Mouse (Mus musculus) thymus, adult 2 months (tissue): ENCODE data around the gene Thra. TPM values are rescaled to one million over a fixed set of nuclear protein-coding genes. Genes with fewer than 3 reads are reported as not detected.

Experiments
- DNase-seq: peaks from one replicate; pipeline ENCODE4 v3.0.0; 2021
- H3K27ac ChIP-seq: fragments of 200-500 bp; 2 replicates; pipeline ENCODE4 v1.5.1; 2012; ENCODE audit warnings: low read length, control low read depth; ENCODE audit not compliant: control insufficient read depth, insufficient read depth
- H3K27me3 ChIP-seq: fragments of 200-500 bp; 2 replicates; pipeline ENCODE4 v1.6.1; 2012; ENCODE audit warnings: mild to moderate bottlenecking, low read length, moderate library complexity, mixed read lengths; ENCODE audit not compliant: control insufficient read depth, insufficient read depth
- H3K36me3 ChIP-seq: fragments of 200-500 bp; 2 replicates; pipeline ENCODE4 v1.6.1; 2012; ENCODE audit warnings: mild to moderate bottlenecking, low read length, moderate library complexity; ENCODE audit not compliant: control insufficient read depth, insufficient read depth
- H3K4me1 ChIP-seq: fragments of 200-500 bp; replicated peaks from 2 replicates; pipeline ENCODE4 v1.6.1; 2012; ENCODE audit warnings: low read length; ENCODE audit not compliant: control insufficient read depth, insufficient read depth
- H3K4me3 ChIP-seq: fragments of 200-500 bp; 2 replicates; pipeline ENCODE4 v1.5.1; 2012; ENCODE audit warnings: mild to moderate bottlenecking, low read length, control low read depth, moderate library complexity; ENCODE audit not compliant: control insufficient read depth, insufficient read depth
- CTCF ChIP-seq: fragments of 200-500 bp; IDR thresholded peaks from 2 replicates; pipeline ENCODE4 v1.5.1; 2012; ENCODE audit warnings: mild to moderate bottlenecking, control low read depth, low read length, moderate library complexity, borderline replicate concordance; ENCODE audit not compliant: control insufficient read depth, poor library complexity, insufficient read depth; ENCODE audit errors: extremely low read depth
- POLR2A ChIP-seq: fragments of 200-500 bp; IDR thresholded peaks from 2 replicates; pipeline ENCODE4 v1.6.1; 2012; ENCODE audit warnings: mild to moderate bottlenecking, low read length, control low read depth, moderate library complexity; ENCODE audit not compliant: control insufficient read depth, poor library complexity, insufficient read depth; ENCODE audit errors: extremely low read depth
- whole genome bisulfite sequencing: fragments of 180-500 bp; shearing (Covaris S2); methylation state at CpG from one replicate; pipeline ENCODE4 v1.1.7; 2018; 5-methylcytosine and 5-hydroxymethylcytosine counted together
- polyA plus RNA-seq: library from polyadenylated mRNA; depleted of rRNA; stranded (reverse); fragments of >200 nt; gene quantifications from 2 replicates; pipeline ENCODE4 v1.2.3, GENCODE M21; 2012

Gene Thra
- polyA plus RNA-seq, 1 experiment: 36.8 TPM

GRCm38 (mm10) chr11:98715946-98716345, 24.5 kb upstream of the Thra start:
- Histone ChIP-seq H3K27ac (no peak overlapping the region), H3K36me3 (peaks cover 6% of the 10 kb centered on the region; the same call in 1 of the 2 replicates), H3K4me3 (no peak overlapping the region), H3K27me3 (no peaks in the 10 kb centered on the region), H3K4me1 (peaks cover 29% of the 10 kb centered on the region)
- no peak for DNase-seq
- 94% methylated on average over 9 of the region's 9 CpGs for WGBS
- TF ChIP-seq CTCF (no peak), POLR2A (no peak)

- peaks cover 6% of the 10 kb centered on the region; the same call in 1 of the 2 replicates for H3K36me3 ChIP-seq
- no peak overlapping the region for H3K4me3 ChIP-seq
- TF ChIP-seq POLR2A (no peak), CTCF (peak; percentile 79; the same call in 1 of the 2 replicates)
- WGBS: 44% methylated on average over 13 of the region's 13 CpGs
- H3K27me3 ChIP-seq: no peaks in the 10 kb centered on the region
- no peak overlapping the region for H3K27ac ChIP-seq
- DNase-seq: peak; percentile 36
- peaks cover 20% of the 10 kb centered on the region for H3K4me1 ChIP-seq
Measured at GRCm38 (mm10) chr11:98717904-98718303, 22.5 kb upstream of the Thra start.

GRCm38 (mm10) chr11:98720756-98721155, 19.7 kb upstream of the Thra start:
- WGBS: 88% methylated on average over 2 of the region's 2 CpGs
- H3K4me3 ChIP-seq: no peak overlapping the region
- peaks cover 6% of the 10 kb centered on the region; the same call in 1 of the 2 replicates for H3K4me1 ChIP-seq
- no peaks in the 10 kb centered on the region for H3K27me3 ChIP-seq
- no peak for DNase-seq
- H3K27ac ChIP-seq: no peak overlapping the region
- TF ChIP-seq POLR2A (no peak), CTCF (no peak)
- peaks cover 9% of the 10 kb centered on the region; the same call in 1 of the 2 replicates for H3K36me3 ChIP-seq

GRCm38 (mm10) chr11:98721458-98722226, 18.8 kb upstream of the Thra start:
- peaks cover 6% of the 10 kb centered on the region; the same call in 1 of the 2 replicates for H3K4me1 ChIP-seq
- H3K27ac ChIP-seq: no peak overlapping the region
- TF ChIP-seq POLR2A: no peak
- no peak for TF ChIP-seq CTCF
- no peak for DNase-seq
- H3K27me3 ChIP-seq: no peaks in the 10 kb centered on the region
- WGBS: 90% methylated on average over 24 of the region's 24 CpGs
- no peak overlapping the region for H3K4me3 ChIP-seq
- 0 out of 2 replicates have a peak, but pooled peaks cover 7% of the 10 kb centered on the region for H3K36me3 ChIP-seq

GRCm38 (mm10) chr11:98723098-98723497, 17.3 kb upstream of the Thra start:
- TF ChIP-seq CTCF: no peak
- TF ChIP-seq POLR2A: no peak
- H3K27ac ChIP-seq: no peak overlapping the region
- no peaks in the 10 kb centered on the region for H3K27me3 ChIP-seq
- peaks cover 6% of the 10 kb centered on the region; the same call in 1 of the 2 replicates for H3K4me1 ChIP-seq
- WGBS: 93% methylated on average over 7 of the region's 7 CpGs
- H3K36me3 ChIP-seq: 0 out of 2 replicates have a peak, but pooled peaks cover 10% of the 10 kb centered on the region
- no peak overlapping the region for H3K4me3 ChIP-seq
- no peak for DNase-seq

GRCm38 (mm10) chr11:98725926-98726506, 14.4 kb upstream of the Thra start:
- Histone ChIP-seq H3K27me3 (no peaks in the 10 kb centered on the region), H3K4me1 (peaks cover 5% of the 10 kb centered on the region), H3K27ac (no peak overlapping the region), H3K4me3 (no peak overlapping the region), H3K36me3 (0 out of 2 replicates have a peak, but pooled peaks cover 10% of the 10 kb centered on the region)
- DNase-seq: no peak
- TF ChIP-seq POLR2A (no peak), CTCF (no peak)
- WGBS: 97% methylated on average over 15 of the region's 15 CpGs
